Mouse (Mus musculus): ENCODE measurements at regions not wholly inside any gene's neighbourhood (a gene's known extent, or its start where the extent isn't known, plus 50 kb on each side); places are given as distances from the start of the nearest gene placed in this dataset.

DNA sequence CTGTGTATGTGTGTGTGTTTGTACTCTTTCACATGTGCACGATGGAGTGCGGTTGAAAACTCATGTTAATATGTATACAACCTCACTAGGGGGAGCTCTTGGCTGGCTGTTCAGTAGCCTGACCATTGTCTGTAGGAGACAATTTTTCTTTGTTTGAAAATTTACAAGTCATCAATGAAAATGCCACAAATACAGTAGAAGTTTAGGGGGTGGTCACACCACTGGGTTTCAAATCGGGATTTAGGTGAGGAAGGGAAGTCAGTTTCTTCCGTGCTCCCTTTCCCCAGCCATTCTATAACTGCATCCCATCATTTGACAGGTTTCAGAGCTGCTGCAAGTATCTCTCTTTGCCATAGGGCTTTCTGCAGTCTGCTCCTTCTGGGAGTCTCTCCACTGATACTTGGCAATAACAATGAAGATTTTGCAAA is 366.9 kb upstream of the Fam92a start:
- no peak for DNase-seq (ENCODE audit: low read depth)

DNA sequence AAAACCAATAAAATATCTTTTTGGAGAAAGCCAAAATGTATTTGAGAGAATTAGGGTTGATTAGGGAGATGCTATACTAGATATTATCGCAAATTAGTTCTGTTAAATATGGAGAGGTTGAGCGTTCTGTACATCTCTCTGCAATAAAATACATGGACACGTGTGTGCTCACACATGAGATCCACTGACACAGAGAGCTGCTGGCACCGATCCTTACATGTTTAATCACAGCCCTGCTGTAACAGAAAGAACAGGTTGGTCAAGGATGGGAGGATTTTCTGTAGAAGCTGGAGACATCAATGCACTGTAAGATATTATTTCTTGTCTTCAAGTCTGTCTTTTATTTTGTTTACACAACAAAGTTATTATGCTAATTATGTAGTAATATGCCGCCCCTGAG is 366.2 kb upstream of the Fam92a start:
- DNase-seq (ENCODE audit: low read depth) = no peak

DNA sequence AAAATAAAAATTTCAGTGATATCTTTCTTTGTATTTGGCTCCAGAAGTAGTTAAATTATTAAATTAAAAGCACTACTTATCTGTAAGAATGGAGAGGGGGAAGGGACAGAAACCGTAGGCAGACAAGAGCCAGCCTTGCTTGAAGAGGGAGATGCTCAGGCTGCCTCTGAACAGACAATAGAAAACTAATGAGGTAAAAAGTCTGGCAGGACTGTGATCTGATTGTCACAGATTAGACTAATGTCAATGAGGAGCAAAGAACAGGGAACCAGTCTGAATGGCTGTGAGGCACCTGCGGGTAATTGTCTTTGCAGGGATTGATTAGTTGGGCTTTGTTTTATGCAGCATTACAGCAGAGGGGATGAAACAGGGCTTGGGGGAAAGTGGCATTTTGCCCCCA is 362.3 kb upstream of the Fam92a start:
- DNase-seq (ENCODE audit: low read depth) = no peak

- DNase-seq (ENCODE audit: low read depth) = no peak
Observed at GRCm38 (mm10) chr4:12532961-12533360, 361.1 kb upstream of the Fam92a start.

DNA sequence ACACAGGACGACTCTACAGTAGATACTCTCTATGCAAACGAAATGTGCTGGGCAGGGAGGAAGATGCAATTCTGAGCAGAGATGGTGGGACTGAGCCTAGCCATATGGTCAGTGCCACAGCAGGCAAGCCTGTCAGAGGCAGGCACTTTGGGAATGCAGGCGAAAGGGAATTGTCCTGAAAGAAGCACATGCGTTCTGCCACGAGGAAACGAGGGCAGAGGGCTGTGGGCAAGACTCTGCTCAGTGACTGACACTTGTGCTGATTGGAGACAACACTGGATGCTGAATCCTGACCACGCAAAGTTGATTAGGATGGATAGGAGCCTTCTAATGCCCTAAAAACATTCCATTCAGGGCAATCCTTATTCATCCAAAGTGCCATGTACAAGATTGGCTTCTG is 350.5 kb upstream of the Fam92a start:
- no peak for DNase-seq (ENCODE audit: low read depth)

GRCm38 (mm10) chr4:12521246-12521645 is 349.4 kb upstream of the Fam92a start:
- DNase-seq (ENCODE audit: low read depth) = no peak

DNA sequence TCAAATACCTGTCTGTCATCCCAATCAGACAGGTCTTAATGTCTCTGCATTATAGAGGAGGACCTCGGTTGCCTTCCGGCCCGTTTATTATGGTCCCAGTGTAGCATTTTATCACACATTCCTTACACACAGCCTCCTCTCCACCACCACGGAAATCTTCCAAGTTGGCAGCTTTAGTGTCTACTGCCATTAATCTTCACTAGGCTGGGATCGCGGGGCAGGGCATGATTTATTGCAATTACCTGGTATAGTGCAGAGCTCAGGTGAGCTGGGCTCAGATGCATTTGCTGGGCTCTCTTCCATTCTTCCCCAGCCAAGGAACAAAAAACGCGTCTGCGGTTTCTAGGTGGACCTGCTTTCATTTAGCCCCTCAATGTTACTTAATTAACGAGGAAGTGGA is 344.7 kb upstream of the Fam92a start:
- no peak for DNase-seq (ENCODE audit: low read depth)

DNA sequence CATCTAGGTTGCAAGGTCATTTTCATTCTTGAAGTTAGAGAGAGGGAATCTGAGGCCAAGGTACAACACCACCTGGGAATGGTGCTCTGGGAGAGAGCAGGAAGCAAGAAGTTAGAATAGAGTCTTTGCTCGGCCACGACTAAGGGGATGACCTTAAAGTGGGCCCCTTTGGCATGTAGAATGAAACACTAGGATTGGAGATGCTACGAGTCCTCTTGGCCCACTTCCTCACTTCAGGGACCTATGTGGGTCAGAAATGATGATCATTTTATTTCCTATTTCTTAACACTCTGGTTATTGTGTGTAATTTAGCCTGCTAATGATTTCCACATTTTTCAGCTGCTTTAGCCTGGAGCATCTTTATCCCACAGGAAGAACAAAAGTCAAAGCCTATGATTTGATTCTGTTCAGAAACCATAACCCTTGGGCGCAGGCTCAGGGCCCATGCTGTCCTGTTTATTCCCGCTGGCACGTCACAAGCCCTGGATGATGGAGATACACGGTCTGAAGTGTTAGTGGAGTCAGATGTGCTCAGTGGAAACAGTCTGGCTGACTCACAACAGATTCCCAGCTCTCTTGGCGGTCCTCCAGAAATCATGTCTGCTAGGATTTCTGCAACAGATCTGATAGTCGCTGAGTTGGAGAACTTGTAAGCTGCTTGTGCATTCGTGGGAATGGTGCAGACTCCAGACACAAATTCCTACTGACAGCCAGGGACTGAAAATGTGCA is 340.0 kb upstream of the Fam92a start:
- DNase-seq (ENCODE audit: low read depth) = no peak

GRCm38 (mm10) chr4:12506851-12507551 is 335.2 kb upstream of the Fam92a start:
- DNase-seq (ENCODE audit: low read depth) = no peak

DNA sequence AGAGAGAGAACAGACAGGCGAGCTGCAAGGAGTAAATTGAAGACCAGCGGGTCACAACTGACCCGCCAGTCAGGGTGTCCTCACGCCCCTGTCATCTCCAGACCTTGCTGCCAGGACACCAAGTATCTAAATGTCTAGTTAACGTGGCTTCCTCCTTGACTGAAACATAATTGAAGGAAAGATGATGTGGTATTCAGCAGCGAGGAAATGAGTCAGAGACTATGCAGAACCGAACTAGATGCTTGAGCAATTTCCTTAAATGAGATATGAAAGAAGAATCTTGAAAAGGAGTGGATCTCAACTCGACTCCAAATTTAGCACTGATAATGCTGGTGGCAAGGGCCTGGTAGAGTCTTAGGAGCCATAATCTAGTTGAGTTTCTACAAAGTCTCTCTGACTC is 329.3 kb upstream of the Fam92a start:
- no peak for DNase-seq (ENCODE audit: low read depth)

DNA sequence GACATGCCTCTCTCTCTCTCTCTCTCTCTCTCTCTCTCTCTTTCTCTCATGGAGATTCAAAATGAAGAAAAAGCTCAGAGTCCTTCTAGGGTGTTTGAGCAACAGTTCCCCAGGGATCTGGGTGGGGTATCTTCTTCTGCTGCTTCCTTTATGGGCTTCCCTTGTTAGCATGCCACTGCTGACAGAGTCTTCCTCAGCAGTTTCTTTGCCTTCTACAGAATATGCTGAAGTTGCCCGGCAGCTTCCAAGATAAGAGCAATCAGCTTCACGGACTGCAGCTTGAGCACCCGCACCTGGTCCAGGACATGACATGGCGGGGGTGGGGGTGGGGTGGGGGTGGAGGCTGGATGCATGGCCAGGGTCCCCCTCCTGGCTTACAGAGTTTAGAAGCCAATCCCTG is 326.6 kb upstream of the Fam92a start:
- no peak for DNase-seq (ENCODE audit: low read depth)

DNA sequence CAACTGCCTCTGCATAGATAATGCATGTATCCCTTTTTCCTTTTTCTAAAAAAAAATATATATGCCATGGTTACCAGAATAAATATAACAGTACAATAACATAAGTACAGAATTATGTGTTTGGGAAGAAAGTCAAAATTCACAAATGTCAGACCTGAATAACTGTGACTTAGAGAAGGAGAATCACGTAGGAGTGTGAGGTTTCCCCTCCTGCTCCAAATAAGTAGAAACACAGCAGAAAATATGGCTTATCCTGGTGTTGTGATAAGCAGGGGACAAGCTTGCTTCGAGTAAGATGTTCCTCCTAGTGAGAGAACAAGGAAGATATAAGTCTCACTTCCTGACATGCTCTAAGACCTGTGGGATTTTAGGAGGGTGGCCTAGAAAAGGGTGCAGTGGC is 320.7 kb upstream of the Fam92a start:
- no peak for DNase-seq (ENCODE audit: low read depth)

GRCm38 (mm10) chr4:12491306-12491705 is 319.5 kb upstream of the Fam92a start:
- no peak for DNase-seq (ENCODE audit: low read depth)

GRCm38 (mm10) chr4:12490066-12490465 is 318.3 kb upstream of the Fam92a start:
- DNase-seq (ENCODE audit: low read depth) = no peak

- no peak for DNase-seq (ENCODE audit: low read depth)
Observed at GRCm38 (mm10) chr4:12489358-12489757, 317.5 kb upstream of the Fam92a start.

- no peak for DNase-seq (ENCODE audit: low read depth)
Observed at GRCm38 (mm10) chr4:12481481-12481880, 309.7 kb upstream of the Fam92a start.

GRCm38 (mm10) chr4:12476717-12477116 is 304.9 kb upstream of the Fam92a start:
- no peak for DNase-seq (ENCODE audit: low read depth)

- no peak for DNase-seq (ENCODE audit: low read depth)
Observed at GRCm38 (mm10) chr4:12474981-12475568, 303.3 kb upstream of the Fam92a start.

DNA sequence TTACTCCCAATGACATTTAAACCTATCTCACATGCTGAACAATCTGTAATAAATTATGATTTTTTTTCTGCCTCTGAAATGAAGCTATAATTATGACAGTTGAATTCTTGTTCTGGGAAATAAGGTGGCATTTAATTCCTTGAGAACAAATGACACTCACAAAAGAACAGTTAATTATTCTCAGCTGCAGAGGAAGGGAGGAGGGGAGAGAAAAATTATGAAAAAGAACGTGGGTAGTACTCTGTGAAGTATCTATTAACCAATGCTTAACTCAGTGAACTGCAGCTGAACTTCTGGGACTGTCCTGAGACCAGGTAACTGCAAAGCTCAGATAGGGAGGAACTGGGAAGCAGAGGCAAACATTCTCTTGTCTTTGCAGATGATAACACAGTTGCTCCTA is 302.6 kb upstream of the Fam92a start:
- no peak for DNase-seq (ENCODE audit: low read depth)

DNA sequence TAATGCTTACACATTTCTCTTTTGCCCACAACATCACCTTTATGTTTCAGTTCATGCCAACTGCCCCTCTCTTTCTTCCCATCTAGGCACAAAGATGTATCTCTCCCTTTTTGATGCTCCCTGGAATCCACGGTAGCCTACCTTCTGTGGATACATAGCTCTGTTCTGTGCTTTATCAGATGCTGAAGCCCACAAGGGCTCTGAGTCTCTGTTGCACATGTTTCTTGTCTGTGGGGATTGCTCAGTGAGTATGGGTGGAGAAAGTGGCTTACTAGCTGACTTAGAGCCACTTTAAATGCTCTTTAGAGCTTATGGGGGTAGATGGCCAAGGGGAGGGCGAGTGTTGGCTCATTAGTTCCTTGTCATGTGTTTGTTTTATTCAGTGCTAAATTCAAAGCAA is 289.9 kb upstream of the Fam92a start:
- DNase-seq (ENCODE audit: low read depth) = no peak

GRCm38 (mm10) chr4:12461251-12461650 is 289.4 kb upstream of the Fam92a start:
- DNase-seq (ENCODE audit: low read depth) = no peak

GRCm38 (mm10) chr4:12457978-12458597 is 286.3 kb upstream of the Fam92a start:
- DNase-seq (ENCODE audit: low read depth) = no peak

- no peak for DNase-seq (ENCODE audit: low read depth)
Observed at GRCm38 (mm10) chr4:12452086-12452485, 280.3 kb upstream of the Fam92a start.

Measured in naive thymus-derived CD4-positive, alpha-beta T cell, adult 2 months (primary cell).